Mouse (Mus musculus) gastrocnemius, adult 18-20 months (tissue): Measurements from ENCODE around the gene Lmo7. TPM values are rescaled to one million over a fixed set of nuclear protein-coding genes. Genes with fewer than 3 reads are reported as not detected.

Experiments used
- DNase-seq: peaks from one replicate; pipeline ENCODE4 v3.0.0; 2021; ENCODE audit warnings: low spot score
- total RNA-seq, 2 experiments: library from RNA; stranded (reverse); gene quantifications; 2 replicates each; pipeline ENCODE4 v1.2.3; 2021

Gene Lmo7
- total RNA-seq, 2 experiments from 2014 or later = 60.0 to 72.5 TPM

GRCm38 (mm10) chr14:101872846-101873245 lies 143.1 kb downstream of the Lmo7 start:
- no peak for DNase-seq

- DNase-seq = no peak
Measured at GRCm38 (mm10) chr14:101878346-101879049, 148.7 kb downstream of the Lmo7 start.

- no peak for DNase-seq
Measured at GRCm38 (mm10) chr14:101879050-101879694, 149.4 kb downstream of the Lmo7 start.

GRCm38 (mm10) chr14:101882966-101883365 lies 153.2 kb downstream of the Lmo7 start:
- DNase-seq = no peak

- DNase-seq = no peak
Measured at GRCm38 (mm10) chr14:101883787-101884186, 154.0 kb downstream of the Lmo7 start.

GRCm38 (mm10) chr14:101886320-101886719 lies 156.6 kb downstream of the Lmo7 start:
- DNase-seq = no peak

- no peak for DNase-seq
Measured at GRCm38 (mm10) chr14:101891903-101892448, 162.2 kb downstream of the Lmo7 start.

- no peak for DNase-seq
Measured at GRCm38 (mm10) chr14:101892496-101892895, 162.7 kb downstream of the Lmo7 start.

- DNase-seq = no peak
Measured at GRCm38 (mm10) chr14:101893215-101893614, 163.5 kb downstream of the Lmo7 start.

GRCm38 (mm10) chr14:101898250-101898649 lies 168.5 kb downstream of the Lmo7 start:
- DNase-seq = peak; percentile 51

- DNase-seq = no peak
Measured at GRCm38 (mm10) chr14:101901496-101901895, 171.7 kb downstream of the Lmo7 start.

GRCm38 (mm10) chr14:101901976-101902375 lies 172.2 kb downstream of the Lmo7 start:
- DNase-seq = peak; percentile 32

- no peak for DNase-seq
Measured at GRCm38 (mm10) chr14:101903722-101904121, 174.0 kb downstream of the Lmo7 start.

GRCm38 (mm10) chr14:101911983-101912382 lies 182.2 kb downstream of the Lmo7 start:
- no peak for DNase-seq

- DNase-seq = no peak
Measured at GRCm38 (mm10) chr14:101912392-101912791, 182.6 kb downstream of the Lmo7 start.

- no peak for DNase-seq
Measured at GRCm38 (mm10) chr14:101914321-101914720, 184.6 kb downstream of the Lmo7 start.

- no peak for DNase-seq
Measured at GRCm38 (mm10) chr14:101915867-101916266, 186.1 kb downstream of the Lmo7 start.

GRCm38 (mm10) chr14:101918471-101918870 lies 188.7 kb downstream of the Lmo7 start:
- DNase-seq = no peak

GRCm38 (mm10) chr14:101927646-101928244 lies 198.0 kb downstream of the Lmo7 start:
- DNase-seq = no peak

- no peak for DNase-seq
Measured at GRCm38 (mm10) chr14:101930576-101931447, 201.1 kb downstream of the Lmo7 start.

- no peak for DNase-seq
Measured at GRCm38 (mm10) chr14:101931448-101931750, 201.6 kb downstream of the Lmo7 start.

- DNase-seq = no peak
Measured at GRCm38 (mm10) chr14:101933551-101933950, 203.8 kb downstream of the Lmo7 start.
